Mouse (Mus musculus): ENCODE results near the gene Olfr332. TPM values are rescaled to one million over a fixed set of nuclear protein-coding genes. Genes with fewer than 3 reads are reported as not detected.
"Not testable (repeated sequence)": the region's sequence is repeated elsewhere in the genome, so short reads cannot be mapped to it uniquely, and the experiment has no call there.

The Olfr332 gene
- not detected in 2 replicates for polyA plus RNA-seq (2016; fragmentation: Nextera tagmentation; extraction: Ambion mirVana)

- H3K36me3 ChIP-seq (replicated peaks) = no peaks in the 10 kb centered on the region
- WGBS = 87% methylated on average over 2 of the region's 2 CpGs
- no peak within 1 kb of the TSS for H3K4me3 ChIP-seq
- H3K4me1 ChIP-seq = no peaks in the 10 kb centered on the region
- H3K27me3 ChIP-seq (replicated peaks; ENCODE audit: low read depth, poor library complexity, severe bottlenecking) = no peaks in the 10 kb centered on the region
- DNase-seq (ENCODE audit: low spot score) = no peak
- H3K27ac ChIP-seq (replicated peaks) = no peak within 1 kb of the TSS
- H3K9me3 ChIP-seq = no peaks in the 10 kb centered on the region
These were observed at the start of gene Olfr332 for GRCm38 (mm10) chr11:58492455-58492854. Gene Olfr332, minus strand, starts transcription at chr11:58492555.

GRCm38 (mm10) chr11:58534736-58535135 lies 42.4 kb upstream of the Olfr332 start, which contains the start of gene Olfr330:
Gene Olfr330, minus strand, starts transcription at chr11:58534836.
- not testable (repeated sequence) for DNase-seq (ENCODE audit: low spot score); H3K4me3 ChIP-seq; H3K27ac ChIP-seq (replicated peaks); H3K9me3 ChIP-seq; H3K4me1 ChIP-seq; H3K27me3 ChIP-seq (replicated peaks; ENCODE audit: low read depth, poor library complexity, severe bottlenecking); H3K36me3 ChIP-seq (replicated peaks)

- not testable (repeated sequence) for H3K9me3 ChIP-seq; H3K27me3 ChIP-seq (replicated peaks; ENCODE audit: low read depth, poor library complexity, severe bottlenecking); DNase-seq (ENCODE audit: low spot score); H3K36me3 ChIP-seq (replicated peaks); H3K27ac ChIP-seq (replicated peaks); H3K4me3 ChIP-seq; H3K4me1 ChIP-seq
- WGBS = 92% methylated on average over 8 of the region's 9 CpGs
These were observed 27.4 kb upstream of the Olfr332 start for GRCm38 (mm10) chr11:58519756-58520155.

- not testable (repeated sequence) for H3K27ac ChIP-seq (replicated peaks); H3K4me3 ChIP-seq; H3K9me3 ChIP-seq; H3K36me3 ChIP-seq (replicated peaks); H3K4me1 ChIP-seq; H3K27me3 ChIP-seq (replicated peaks; ENCODE audit: low read depth, poor library complexity, severe bottlenecking); DNase-seq (ENCODE audit: low spot score)
- 93% methylated on average over 18 of the region's 18 CpGs for WGBS
These were observed 26.6 kb upstream of the Olfr332 start for GRCm38 (mm10) chr11:58518916-58519315.

DNA sequence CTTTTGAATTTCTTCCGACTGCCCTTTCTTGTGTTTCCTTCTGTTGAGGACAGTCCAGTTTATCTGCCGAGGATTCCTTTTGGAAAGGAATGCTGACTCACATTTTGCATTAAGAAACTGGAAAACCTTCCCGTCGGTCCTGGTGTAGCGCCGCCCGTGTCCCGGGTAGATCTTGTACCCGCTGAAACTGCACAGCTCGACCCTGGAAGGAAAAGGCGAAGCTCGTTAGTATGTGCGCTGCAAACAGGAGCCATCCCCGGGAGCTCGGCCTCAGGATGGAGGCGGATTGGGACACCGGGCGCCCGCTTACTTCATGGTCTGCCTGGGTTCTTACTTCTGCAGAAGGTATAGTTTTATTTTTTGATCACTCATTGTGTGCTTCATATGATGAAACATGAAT lies 16.7 kb upstream of the Olfr332 start:
- not testable (repeated sequence) for H3K9me3 ChIP-seq

GRCm38 (mm10) chr11:58502472-58502871 lies 10.1 kb upstream of the Olfr332 start, which contains the start of gene Olfr331:
Gene Olfr331, minus strand, starts transcription at chr11:58502572.
- DNase-seq (ENCODE audit: low spot score); H3K4me1 ChIP-seq; H3K27ac ChIP-seq (replicated peaks); H3K27me3 ChIP-seq (replicated peaks; ENCODE audit: low read depth, poor library complexity, severe bottlenecking); H3K36me3 ChIP-seq (replicated peaks); H3K4me3 ChIP-seq; H3K9me3 ChIP-seq: not testable (repeated sequence)

More for the DNA sequence above, 16.7 kb upstream of the Olfr332 start:
- not testable (repeated sequence) for H3K4me1 ChIP-seq; DNase-seq (ENCODE audit: low spot score); H3K36me3 ChIP-seq (replicated peaks); H3K27me3 ChIP-seq (replicated peaks; ENCODE audit: low read depth, poor library complexity, severe bottlenecking); H3K4me3 ChIP-seq; H3K27ac ChIP-seq (replicated peaks)
- 87% methylated on average over 19 of the region's 19 CpGs for WGBS

DNA sequence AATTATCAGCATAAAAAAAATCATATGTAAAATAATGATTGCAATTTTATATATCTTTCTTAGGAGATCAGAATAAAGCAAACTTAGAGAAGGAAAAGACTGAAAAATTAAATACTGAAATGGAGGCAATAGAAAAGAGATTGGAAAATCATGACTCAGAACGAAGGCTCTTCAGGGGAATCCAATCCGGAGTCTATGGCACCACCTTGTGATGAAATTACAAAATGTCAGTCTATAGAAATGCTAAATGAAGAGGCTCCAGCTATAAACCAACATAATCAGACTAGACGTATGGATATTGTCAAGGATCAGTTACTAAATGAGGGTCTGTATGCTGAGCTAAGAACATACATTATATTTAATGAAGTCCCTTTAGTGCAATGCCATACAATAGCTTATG lies 6.9 kb upstream of the Olfr332 start:
- no peak for DNase-seq (ENCODE audit: low spot score)
- 73% methylated on average over 3 of the region's 3 CpGs for WGBS
- H3K36me3 ChIP-seq (replicated peaks) = no peaks in the 10 kb centered on the region
- no peaks in the 10 kb centered on the region for H3K4me1 ChIP-seq
- H3K4me3 ChIP-seq = no peak overlapping the region
- H3K27ac ChIP-seq (replicated peaks) = no peak overlapping the region
- no peaks in the 10 kb centered on the region for H3K27me3 ChIP-seq (replicated peaks; ENCODE audit: low read depth, poor library complexity, severe bottlenecking)
- no peaks in the 10 kb centered on the region for H3K9me3 ChIP-seq

GRCm38 (mm10) chr11:58498761-58499160 lies 6.4 kb upstream of the Olfr332 start:
- no peak for DNase-seq (ENCODE audit: low spot score)
- 83% methylated on average over 9 of the region's 9 CpGs for WGBS
- H3K36me3 ChIP-seq (replicated peaks) = no peaks in the 10 kb centered on the region
- H3K4me3 ChIP-seq = no peak overlapping the region
- H3K9me3 ChIP-seq = no peaks in the 10 kb centered on the region
- no peaks in the 10 kb centered on the region for H3K4me1 ChIP-seq
- H3K27me3 ChIP-seq (replicated peaks; ENCODE audit: low read depth, poor library complexity, severe bottlenecking) = no peaks in the 10 kb centered on the region
- no peak overlapping the region for H3K27ac ChIP-seq (replicated peaks)

- Histone ChIP-seq H3K9me3 (no peaks in the 10 kb centered on the region), H3K36me3 (replicated peaks) (no peaks in the 10 kb centered on the region), H3K27ac (replicated peaks) (no peak within 1 kb of the TSS), H3K4me3 (no peak within 1 kb of the TSS), H3K27me3 (replicated peaks; ENCODE audit: low read depth, poor library complexity, severe bottlenecking) (no peaks in the 10 kb centered on the region), H3K4me1 (no peaks in the 10 kb centered on the region)
- DNase-seq (ENCODE audit: low spot score) = no peak
These were observed 30.2 kb downstream of the Olfr332 start, which contains the start of gene Olfr30 for GRCm38 (mm10) chr11:58462170-58462569. Gene Olfr30, minus strand, starts transcription at chr11:58462270.

DNA sequence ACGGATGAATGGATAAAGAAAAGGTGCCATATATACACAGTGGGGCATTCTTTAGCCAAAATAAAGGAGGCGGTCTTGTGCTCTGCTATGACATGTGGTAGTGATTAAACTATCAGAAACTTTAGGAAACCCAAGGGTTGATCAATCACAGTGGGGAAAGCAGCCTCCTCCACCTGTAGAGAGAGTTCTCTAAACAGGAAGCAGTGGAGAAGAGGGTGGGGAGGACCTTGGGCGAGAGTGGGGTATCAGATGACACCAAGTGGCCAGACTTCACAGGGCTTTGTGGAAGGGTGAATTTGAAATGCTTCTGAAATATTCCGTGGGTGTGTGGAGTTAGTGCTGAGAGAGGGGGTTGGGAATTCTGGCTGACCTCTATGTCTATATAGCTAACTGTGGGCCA lies 38.8 kb downstream of the Olfr332 start:
- H3K27ac ChIP-seq (replicated peaks) = peak overlapping the region; percentile 77
- H3K9me3 ChIP-seq = no peaks in the 10 kb centered on the region
- H3K27me3 ChIP-seq (replicated peaks; ENCODE audit: low read depth, poor library complexity, severe bottlenecking) = no peaks in the 10 kb centered on the region
- peak; percentile 72 for DNase-seq (ENCODE audit: low spot score)
- H3K4me1 ChIP-seq = peaks cover 28% of the 10 kb centered on the region
- WGBS = 30% methylated on average over 4 of the region's 4 CpGs
- no peaks in the 10 kb centered on the region for H3K36me3 ChIP-seq (replicated peaks)
- H3K4me3 ChIP-seq = no peak overlapping the region

- no peaks in the 10 kb centered on the region for H3K27me3 ChIP-seq (replicated peaks; ENCODE audit: low read depth, poor library complexity, severe bottlenecking)
- no peak within 1 kb of the TSS for H3K4me3 ChIP-seq
- H3K27ac ChIP-seq (replicated peaks) = peak within 1 kb of the TSS; percentile 77
- no peaks in the 10 kb centered on the region for H3K36me3 ChIP-seq (replicated peaks)
- 96% methylated on average over 9 of the region's 9 CpGs for whole genome bisulfite sequencing
- H3K9me3 ChIP-seq = peaks cover 7% of the 10 kb centered on the region
- peaks cover 28% of the 10 kb centered on the region for H3K4me1 ChIP-seq
- peak; percentile 12 for DNase-seq (ENCODE audit: low spot score)
These were observed 39.6 kb downstream of the Olfr332 start, which contains the start of gene Lypd9 for GRCm38 (mm10) chr11:58452759-58453158. Gene Lypd9, minus strand, starts transcription at chr11:58452923.
